Mouse (Mus musculus): ENCODE measurements at regions not wholly inside any gene's neighbourhood (a gene's known extent, or its start where the extent isn't known, plus 50 kb on each side); places are given as distances from the start of the nearest gene placed in this dataset.

DNA sequence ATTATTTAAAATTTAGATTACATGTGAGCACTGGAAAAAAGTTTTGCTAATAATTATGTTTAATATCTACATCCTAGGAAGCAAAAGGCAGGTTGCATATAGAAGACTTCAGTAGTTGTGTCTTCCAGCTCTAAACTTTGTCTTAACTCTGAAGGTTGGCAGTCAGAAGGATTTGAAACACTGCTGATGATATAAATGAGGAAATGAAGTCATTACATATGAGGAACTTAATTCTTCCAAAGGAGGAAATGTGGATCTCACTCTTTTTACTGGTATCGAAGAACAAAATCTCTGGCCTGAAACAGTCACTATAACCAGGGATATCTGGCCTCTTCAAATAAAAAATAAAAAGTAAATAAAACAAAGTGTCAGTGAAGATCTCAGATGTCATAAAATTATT, 173.1 kb downstream of the Calcrl start:
- no peak for TF ChIP-seq POLR2A (IDR thresholded peaks at IDR 0.05; ENCODE audit: low read depth, low read length)
- no peak for TF ChIP-seq CTCF (IDR thresholded peaks at IDR 0.05; ENCODE audit: borderline replicate concordance, insufficient read depth, low read length)
